Mouse (Mus musculus) fibroblast of lung, adult 2 months (primary cell): ENCODE measurements around the gene Rfpl4.
A peak's percentile ranks its signal among the peaks of the same experiment; 100 is the strongest.
"Not testable (repeated sequence)": the region's sequence is repeated elsewhere in the genome, so short reads cannot be mapped to it uniquely, and the experiment has no call there.

Experiments
- DNase-seq: peaks from one replicate; pipeline ENCODE4 v3.0.0-alpha.2; 2011; ENCODE audit warnings: low read depth

Rfpl4 gene

GRCm38 (mm10) chr7:5080815-5081214 is 35.9 kb downstream of the Rfpl4 start:
- DNase-seq, result no peak

GRCm38 (mm10) chr7:5080010-5080751 is 36.6 kb downstream of the Rfpl4 start, which contains the start of gene Epn1:
Epn1 (plus strand) TSS chr7:5080235.
- DNase-seq, result peak; percentile 86

GRCm38 (mm10) chr7:5079365-5080009 is 37.3 kb downstream of the Rfpl4 start:
- not testable (repeated sequence) for DNase-seq

DNA sequence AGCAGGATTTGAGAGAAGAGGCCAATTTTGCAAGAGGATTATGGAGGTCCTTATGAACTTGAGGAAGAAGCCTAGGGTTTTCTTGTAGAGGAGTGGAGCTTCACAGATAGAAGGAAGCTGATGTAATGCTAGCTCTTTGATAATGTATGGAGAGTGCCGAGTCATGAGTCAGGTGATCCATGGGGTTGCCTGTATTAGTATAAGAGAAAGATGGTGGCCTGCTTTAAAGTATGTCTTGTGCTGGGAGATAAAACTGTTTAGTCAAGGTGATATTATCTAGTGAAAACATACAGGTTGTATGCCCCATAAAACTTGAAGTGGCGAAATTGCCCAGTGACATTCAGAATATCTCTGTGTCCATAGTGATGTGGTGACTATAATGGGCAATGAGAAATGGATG is 39.8 kb downstream of the Rfpl4 start:
- DNase-seq, result no peak

- DNase-seq, result no peak
Measured at GRCm38 (mm10) chr7:5074984-5075383, 41.8 kb downstream of the Rfpl4 start.

- DNase-seq, result no peak
Measured at GRCm38 (mm10) chr7:5073586-5073985, 43.2 kb downstream of the Rfpl4 start.

GRCm38 (mm10) chr7:5064886-5065285 is 51.9 kb downstream of the Rfpl4 start:
- DNase-seq, result no peak

DNA sequence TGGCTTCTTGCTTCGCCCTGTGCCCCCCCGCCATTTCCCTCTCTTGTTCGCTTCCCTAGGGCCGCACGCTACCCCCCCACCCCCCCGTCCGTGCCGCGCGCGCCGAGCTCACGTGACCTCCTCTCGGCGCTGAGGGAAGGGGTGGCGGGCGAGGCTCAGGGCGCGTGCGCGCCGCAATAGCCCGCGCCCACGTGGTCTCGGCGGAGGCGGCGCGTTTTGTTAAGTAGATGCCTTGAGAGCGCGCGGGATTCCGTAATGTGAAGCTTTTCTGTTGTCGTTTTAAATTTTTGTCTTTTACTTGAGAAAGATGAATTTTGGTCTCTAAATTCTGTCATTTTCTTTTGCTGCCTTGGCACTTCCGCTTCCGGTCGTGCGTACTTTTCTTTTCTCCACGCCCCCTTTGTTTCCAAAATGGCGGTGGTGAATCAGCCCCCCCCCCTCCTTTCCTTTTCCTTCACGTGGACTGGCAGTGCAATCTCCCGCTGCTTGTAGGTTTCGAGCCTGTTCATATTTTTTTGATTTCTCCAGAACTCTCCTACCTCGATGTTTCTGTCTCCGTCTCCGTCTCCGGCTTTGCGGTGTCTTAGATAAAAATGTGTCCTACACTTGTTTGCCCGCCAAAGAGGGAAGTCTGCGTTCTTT is 54.3 kb downstream of the Rfpl4 start:
- DNase-seq, result peak; percentile 54

GRCm38 (mm10) chr7:5061774-5062359 is 54.9 kb downstream of the Rfpl4 start, which contains the start of gene U2af2:
U2af2 (plus strand) TSS chr7:5062143.
- peak; percentile 44 for DNase-seq

GRCm38 (mm10) chr7:5060944-5061773 is 55.6 kb downstream of the Rfpl4 start:
- peak; percentile 94 for DNase-seq

DNA sequence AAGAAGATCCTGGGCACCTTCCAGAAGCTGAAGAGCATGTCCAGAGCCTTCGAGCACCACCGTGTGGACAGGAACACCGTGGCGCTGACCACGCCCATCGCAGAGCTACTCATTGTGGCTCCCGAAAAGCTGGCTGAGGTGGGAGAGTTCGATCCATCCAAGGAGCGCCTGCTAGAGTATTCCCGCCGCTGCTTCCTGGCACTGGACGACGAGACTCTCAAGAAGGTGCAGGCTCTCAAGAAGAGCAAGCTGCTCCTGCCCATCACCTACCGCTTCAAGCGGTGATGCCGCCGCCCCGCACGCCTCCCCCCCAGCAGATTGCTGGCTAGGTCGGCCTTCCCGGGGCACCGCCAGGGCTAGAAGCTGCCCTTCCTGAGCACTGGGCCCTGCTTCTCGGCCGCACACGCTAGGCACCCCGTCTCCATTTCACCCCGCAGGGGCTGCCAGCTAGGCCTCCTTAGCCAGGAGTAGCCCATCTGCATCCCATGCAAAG is 56.5 kb downstream of the Rfpl4 start:
- peak; percentile 62 for DNase-seq
